Mouse (Mus musculus) spleen, postnatal 36 days (tissue): ENCODE results near the gene Dhx16.

ENCODE experiments used
- DNase-seq, 2 experiments: peaks; one replicate each; pipeline ENCODE4 v3.0.0; 2022; ENCODE audit warnings: low spot score in 2 of 2, mixed read lengths in 1 of 2

The Dhx16 gene

DNA sequence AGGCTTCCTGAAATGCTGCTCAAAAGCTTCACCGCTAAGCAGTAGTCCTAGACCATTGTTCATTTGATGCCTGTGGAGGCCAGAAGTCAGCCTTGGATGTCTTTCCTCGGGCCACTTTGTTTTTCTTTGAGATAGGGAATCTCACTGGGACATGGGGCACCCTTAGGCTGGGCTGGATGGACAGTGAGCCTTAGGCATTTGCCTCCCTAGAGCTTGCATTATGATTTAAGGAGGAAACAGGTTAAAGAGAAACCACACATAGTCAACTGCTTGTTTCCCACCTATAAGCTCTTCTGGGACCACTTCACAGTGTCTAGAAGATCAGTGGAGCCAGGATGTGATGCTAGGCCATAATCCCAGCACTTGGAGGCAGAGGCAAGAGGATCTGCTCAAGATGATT, 19.8 kb upstream of the Dhx16 start:
- no peak for DNase-seq

DNA sequence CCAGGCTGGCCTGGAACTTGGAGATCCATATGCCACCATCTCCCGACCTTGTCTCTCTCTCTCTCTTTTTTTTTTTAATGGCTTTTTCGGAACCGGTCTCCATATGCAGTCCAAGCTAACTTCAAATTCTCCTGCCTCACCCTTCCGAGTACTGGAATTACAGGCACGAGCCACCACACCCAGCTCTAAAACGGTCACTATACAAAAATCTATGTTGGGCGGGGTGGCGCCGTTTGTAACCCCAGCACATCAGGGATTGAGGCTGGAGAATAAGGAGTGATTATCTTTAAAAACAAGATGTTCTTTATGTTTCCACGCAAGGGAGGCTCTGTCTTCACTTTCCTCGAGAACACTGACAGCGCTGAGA, 18.8 kb upstream of the Dhx16 start:
- DNase-seq = no peak

DNA sequence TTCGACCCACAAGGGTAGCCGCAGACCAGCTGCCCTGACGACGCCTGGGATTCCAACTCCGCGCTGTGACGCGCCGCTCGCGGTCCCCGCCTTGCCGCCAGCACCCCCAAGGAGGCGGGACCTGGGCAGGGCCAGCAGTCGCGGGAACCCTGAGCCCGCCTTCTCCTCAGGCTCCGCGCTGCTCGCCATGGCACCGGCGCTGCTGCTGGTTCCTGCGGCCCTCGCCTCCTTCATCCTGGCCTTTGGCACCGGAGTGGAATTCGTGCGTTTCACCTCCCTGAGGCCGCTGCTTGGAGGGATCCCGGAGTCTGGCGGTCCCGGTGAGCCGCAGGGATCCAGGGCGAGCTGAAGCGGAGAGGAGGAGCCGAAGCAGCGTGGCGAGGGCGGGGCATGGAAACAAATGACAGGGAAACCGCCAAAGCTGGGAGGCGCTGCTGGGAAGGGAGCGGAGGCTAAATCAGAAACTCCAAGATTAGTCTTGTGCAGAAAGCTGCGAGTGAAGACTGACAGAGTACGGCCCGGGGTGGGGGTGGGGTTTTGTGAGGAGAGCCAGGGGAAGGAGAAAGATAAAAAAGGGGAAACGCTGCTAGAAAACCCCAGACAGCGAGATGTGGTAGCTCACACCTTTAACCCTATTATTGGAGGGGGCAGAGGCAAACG, 18.3 kb upstream of the Dhx16 start, which contains the start of gene Nrm:
Gene Nrm (plus strand): TSS at position 121 of the 660 bp plus-strand sequence.
- peak; percentile 86 to 87 for DNase-seq

DNA sequence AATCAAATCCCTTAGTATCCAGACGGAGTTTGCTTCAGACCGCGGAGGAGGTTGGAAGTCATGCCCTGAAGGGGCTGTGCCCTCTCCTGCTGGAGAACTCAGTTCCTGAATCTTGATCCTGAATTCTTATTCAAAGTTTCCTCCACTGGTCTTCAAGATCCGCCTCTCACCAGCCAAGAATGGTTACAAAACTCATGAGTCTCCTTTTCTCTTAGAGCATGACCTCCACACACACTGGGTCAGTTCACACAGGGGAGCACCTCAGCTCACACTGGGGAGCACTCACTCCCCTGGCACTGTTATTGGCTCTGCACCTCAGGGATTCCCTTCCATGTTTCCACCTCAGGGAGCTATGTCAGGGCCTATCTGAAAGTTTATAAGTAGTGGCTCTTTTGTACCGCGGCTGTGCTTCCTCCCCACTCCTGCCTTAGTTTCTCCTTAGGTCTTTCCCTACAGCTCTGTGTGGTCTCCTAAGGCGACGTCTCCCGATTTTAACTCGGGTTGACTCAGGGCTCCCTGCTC, 14.7 kb upstream of the Dhx16 start:
- DNase-seq = no peak

DNA sequence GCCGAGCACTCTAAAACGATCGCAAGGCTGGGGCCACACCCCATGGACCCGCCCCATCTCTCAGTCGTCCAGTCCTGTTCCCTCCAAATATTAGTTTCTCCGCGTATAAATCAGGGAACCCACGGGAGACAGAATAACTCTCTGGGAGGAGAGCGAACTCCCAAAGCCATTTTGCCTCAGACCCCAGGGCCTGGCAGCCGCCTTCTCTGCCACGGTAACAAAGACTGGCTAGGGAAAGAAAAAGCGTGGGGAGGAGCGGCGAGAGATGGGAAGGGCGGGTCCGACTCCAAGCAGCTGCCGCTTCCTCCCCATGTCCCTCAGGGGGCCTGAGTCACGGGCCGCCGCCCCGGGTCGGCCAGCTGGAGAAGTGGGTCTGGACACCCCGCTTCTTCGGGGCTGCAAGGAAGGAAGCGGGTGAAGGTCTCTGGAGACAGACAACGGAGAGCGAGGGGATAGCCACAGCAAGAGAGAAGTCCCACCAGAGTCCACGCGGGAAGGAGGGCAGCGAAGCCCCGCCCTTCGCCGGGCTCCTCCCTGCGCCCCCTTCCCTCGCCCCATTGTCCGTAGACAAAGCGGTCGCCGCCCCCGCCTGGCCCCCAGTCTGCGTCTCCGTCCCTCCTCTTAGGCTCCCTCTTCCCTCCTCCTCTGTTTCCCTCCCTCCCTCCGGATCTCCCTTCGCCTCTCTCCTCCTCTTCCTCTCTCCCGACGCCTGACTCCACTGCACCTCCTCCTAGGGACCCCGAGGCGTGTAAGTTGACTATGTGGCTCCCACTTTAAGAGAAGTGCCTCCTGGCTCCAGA, 13.9 kb upstream of the Dhx16 start, which contains the start of gene Ppp1r18:
Gene Ppp1r18 (plus strand): TSS at position 113 of the 800 bp plus-strand sequence.
- peak; percentile 80 to 83 for DNase-seq

DNA sequence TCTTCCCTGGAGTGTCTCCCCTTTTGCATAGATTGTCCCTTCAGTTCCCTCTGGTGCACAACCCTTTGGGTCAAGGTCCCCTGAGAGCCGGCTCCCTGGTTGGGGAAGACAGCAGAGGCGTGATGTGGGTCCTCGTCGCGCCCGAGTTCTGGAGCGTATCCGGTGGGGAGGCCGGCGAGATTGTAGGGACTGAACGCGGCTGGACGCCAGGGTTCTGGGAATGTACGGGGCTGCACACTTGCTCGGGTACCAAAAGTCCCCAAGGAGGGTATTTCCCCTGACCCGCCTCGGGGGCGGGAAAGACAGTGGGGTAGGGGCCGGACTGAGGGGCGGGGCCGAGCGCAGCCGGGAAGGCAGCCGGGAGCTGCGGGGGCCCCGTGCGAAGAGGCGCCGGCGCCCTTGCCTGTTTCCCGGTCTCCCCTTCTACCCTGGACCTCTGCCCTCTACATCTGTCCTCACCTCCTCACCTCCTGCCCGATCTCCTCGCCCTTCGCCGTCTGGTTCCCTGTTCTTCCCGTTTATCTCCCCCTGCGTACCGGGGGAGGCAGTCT, 13.3 kb upstream of the Dhx16 start:
- DNase-seq = peak; percentile 81 to 84

DNA sequence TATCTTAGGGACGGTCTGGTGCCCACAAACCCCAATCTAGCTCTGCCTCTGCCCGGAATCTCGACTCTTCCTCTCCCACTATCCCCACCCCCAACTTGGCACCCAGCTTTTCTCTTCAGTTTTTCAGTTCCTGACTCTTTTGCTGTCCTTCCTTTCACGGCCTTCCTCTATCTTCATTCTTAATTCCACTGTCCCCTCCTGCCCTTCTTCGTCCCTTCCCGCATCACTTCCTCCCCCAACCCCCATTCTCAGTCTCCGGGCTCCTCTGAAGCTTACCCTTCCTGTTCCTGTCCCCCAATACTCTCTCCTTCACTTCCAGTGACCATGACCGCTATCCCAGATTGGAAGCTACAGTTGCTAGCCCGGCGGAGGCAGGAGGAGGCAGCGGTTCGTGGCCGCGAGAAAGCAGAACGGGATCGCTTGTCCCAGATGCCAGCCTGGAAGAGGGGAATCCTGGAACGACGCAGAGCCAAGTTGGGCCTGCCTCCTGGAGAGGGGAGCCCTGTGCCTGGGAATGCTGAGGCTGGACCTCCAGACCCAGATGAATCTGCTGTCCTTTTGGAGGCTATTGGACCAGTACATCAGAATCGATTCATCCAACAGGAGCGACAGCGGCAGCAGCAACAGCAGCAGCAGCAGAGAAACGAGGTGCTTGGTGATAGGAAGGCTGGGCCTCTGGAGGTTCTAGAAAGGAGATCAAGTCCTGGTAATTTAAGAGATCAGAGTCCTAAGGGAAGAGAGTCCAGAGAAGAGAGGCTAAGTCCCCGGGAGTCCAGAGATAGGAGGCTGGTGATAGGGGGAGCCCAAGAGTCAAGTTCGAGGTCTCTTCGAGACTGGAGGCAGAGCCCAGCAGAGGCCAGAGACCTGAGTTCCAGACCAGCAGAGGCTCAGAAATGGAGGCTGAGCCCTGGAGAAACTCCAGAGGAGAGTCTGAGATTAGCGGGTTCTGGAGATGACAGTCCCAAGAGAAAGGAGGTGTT, 12.4 kb upstream of the Dhx16 start:
- peak; percentile 81 for DNase-seq

DNA sequence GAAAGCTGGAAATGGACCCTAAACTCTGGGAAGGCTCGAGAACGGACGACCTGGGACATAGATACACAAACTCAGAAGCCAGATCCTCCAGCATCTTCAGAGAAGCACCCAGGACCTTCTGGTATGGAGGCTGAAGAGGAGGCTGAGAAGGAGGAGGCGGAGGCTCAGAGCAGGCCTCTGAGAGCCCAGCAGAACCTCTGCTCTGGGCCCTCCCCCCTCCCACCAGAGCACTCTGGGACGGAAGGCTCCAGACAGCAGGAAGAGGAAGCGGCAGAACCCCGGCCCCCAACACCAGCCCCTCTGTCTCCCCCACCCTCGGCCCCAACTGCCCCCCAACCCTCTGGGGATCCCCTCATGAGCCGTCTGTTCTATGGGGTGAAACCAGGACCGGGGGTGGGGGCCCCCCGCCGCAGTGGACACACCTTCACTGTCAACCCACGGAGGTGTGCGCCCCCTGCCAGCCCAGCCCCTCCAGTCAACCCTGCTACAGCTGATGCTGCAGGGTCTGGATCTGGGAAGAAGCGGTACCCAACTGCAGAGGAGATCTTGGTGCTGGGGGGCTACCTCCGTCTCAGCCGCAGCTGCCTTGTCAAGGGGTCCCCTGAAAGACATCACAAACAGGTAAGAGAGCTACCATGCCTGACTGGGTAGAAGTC, 11.3 kb upstream of the Dhx16 start:
- peak; percentile 80 for DNase-seq

DNA sequence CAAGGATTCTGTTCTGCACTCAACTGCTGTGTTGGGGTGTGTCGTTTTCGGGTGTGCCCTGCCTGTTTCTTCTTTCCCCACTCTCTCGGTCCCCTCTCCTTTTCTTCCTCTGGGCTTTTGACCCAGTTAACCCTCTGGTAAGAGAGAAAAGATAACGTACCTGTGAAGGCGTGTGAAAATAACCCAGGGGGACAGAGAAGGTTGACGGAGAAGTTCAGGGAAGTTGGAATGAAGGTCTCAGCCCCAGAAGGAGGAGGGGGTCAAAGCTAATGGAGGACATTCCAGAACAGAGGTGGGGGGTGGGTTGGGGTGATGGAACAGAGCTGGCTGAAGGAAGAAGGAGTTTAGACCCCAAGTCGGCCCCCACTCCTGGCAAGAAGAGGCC, 10.7 kb upstream of the Dhx16 start:
- no peak for DNase-seq

DNA sequence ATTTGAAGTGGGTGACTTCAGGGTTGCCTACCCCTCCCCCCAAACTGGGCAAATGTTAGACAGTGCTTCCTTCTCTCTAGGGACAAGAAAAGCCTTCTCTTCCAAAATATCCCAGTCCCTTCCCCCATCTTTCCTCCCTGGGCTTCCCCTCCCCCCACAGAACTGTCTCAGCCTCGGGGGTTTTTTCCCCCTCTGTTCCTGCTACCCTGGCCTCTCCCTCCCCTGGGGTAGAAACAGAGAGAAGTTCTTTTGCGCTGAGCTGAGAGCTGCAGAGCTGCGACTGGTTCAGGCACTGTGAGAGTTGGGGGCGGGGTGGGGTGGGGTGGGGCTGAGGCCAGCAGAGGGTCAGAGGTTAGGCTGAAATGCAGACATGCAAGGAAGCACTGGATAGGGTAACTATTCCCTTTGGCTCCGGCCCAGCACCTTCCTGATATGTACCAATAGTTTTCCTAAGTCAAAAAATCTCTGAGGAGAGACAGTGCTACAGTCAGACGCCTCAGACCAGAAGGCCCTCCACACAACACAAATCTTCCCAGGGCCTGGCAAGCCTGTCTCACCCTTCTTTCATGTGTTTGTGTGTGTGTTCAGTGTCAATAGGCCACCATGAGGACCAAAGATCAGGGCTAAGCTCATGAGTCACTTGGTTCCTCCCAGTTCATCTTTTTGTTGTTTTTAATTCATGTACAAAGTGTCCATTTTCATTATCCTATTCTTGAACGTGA, 10.1 kb upstream of the Dhx16 start:
- peak; percentile 53 to 63 for DNase-seq

DNA sequence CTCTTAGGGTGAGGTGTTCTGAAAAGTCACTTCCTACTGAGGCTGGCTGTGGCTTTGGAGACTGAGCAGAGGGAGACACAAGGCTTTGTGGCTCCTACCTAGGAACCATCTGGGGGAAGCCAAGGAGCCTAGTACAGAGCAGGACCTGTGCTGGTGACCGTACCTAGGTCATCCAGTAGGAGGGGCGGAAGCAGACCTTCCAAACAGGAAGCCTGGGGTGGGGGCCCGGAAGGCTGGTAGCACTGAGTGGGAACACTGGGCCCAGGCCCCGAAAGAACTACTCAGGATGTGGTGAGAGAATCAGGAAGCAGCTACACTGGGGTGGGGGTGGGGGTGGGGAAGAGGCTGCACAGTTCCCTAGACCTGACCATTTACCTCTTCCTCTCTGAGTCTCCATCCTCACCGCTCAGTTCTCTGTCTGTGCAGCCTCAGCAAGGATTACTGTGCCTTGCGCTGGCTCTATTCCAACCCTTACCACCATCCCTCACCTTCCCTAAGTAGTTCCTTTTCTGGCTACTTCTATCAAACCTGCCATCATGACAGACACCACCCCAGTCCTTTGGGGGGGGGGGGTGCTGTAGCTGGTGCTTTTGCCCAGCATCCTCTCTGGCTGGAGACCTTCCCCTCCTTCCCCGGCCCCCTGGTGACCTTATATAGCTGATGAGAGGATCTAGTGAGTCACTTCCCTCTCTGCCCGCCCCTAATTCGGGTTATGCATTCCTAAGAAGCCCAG, 9.3 kb upstream of the Dhx16 start:
- DNase-seq = peak; percentile 88 to 91

DNA sequence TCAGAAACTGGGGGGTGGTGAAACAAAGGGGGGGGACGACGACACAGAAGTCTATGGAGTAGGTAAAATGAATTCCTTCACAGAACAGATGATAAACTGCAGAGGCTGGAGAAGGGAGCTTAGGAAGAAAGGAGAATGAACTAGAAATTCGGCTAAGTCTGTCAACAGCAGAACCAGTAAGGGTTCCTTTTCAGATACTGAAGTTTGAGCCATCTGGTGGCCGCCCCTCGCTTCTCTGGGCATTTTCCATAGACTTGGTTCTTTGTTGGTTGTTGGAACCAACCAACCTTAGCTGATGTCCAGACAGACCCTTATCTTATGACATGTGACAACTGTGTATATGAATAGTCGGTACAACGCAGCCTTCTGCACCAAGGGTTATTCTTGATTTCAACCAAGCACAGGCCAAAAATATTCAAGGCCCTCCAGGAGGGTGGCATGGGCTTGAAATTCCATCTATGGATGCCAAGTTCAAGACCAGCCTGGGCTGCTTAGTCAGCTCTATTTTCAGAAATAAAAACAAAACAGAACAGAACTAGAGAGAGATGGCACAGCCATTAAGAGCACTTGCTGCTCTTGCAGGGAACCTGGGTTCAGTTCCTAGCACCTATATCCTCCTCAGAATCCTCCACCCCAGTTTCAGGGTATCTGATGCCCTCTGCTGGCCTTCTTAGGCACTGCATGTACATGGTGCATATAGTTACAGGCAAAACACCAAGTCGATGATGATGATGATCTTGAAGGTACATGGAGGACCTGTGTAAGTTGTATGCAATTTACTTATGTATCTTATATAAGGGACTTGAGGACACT, 8.5 kb upstream of the Dhx16 start:
- DNase-seq = no peak

DNA sequence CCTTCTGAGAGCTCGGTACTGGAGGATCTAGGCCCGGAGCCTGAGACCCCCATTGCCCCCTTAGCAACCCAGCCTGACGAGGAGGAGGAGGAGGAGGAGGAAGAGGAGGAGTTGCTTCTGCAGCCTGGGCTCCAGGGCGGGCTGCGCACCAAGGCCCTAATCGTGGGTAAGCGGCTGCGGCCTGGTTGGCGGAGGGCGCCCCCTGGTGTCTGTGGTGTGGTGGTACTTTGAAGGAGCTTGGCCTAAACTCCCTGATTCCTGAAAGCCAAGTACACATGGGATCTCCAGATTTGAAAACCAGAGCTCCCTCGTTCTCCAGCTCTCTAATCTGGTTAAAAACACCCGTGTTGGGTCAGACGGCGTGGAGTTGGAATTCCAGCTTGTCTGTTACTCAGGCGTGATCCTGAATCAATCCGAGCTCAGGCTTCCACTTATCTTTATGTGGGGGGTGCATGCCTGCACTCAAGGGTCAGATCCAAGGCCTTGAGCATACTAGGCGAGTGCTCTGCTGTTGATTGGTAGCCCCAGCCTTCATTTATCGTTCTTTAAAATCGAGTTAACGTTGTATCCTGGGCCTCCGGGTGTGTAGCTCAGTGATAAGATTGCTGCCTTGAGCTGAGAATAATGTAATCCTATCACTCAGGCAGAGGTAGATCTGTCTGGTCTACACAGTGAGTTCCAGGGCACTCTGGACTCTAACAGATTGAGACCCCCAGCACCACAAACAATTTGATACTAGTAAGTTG, 5.7 kb upstream of the Dhx16 start:
- DNase-seq = peak; percentile 80 to 83

DNA sequence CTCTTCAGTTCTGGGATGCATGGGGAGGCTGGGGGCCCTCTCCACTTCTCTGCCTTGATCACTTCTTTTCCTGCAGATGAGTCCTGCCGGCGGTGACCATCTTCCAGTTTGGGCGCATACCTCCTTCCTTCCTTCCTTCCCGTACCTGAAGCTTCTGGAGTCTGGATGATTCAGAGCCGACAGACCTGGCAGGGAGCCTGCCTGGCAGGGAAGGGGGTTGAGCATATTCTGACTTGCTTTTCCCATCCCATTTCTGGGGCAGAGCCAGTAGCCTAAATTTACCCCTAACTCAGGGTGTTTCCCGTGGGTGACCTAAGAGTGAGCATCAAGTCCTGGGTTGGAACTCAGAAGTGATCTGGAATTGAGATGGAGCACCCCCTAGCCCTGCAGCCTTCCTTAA, 4.9 kb upstream of the Dhx16 start:
- no peak for DNase-seq

DNA sequence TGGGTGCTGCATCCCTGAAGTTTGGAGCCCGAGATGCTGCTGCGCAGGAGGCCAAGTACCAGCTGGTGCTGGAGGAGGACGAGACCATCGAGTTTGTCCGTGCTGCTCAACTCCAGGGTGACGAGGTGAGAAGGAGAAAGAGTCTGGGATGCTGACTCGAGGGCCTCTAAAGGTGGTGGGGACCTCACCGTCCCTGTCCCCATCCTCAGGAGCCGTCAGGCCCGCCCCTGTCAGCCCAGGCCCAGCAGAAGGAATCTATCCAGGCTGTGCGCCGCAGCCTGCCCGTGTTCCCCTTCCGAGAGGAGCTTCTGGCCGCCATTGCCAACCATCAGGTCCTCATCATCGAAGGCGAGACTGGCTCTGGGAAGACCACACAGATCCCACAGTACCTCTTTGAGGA, 3.3 kb downstream of the Dhx16 start:
- no peak for DNase-seq

DNA sequence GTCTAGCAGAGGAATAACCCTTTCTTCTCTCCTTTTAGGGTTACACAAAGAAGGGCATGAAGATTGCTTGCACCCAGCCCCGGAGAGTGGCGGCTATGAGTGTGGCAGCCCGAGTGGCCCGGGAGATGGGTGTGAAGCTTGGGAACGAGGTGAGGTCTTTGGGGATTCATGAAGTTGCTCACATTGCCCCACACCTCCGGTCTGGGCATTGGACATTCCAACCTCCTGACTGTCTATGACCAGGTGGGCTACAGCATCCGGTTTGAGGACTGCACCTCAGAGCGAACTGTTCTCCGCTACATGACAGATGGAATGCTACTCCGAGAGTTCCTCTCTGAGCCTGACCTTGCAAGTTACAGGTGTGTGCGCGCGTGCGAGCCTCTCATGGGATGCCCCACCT, 4.2 kb downstream of the Dhx16 start:
- DNase-seq = no peak

DNA sequence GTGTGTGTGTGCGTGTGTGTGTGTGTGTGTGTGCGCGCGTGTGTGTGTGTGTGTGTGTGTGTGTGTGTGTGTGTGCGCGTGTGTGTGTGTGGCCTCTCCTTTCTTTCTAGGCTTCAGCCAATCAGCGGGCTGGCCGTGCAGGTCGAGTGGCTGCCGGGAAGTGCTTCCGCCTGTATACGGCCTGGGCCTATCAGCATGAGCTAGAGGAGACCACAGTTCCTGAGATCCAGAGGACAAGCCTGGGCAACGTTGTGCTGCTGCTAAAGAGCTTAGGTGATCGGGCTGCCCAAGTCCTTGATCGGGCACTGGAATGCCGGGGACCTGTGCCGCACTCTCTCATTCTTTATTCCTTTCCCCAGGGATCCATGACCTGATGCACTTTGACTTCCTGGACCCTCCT, 8.1 kb downstream of the Dhx16 start:
- no peak for DNase-seq
